19 mouse cellular contexts compared by ENCODE assay signal in genomic region chr5:120892243-120892660, GRCm38 (mm10).
DNase-seq lines count a peak whose midpoint lies in the region.
"Had no signal": no experiment of that assay in that cellular context is flagged by ENCODE, and none has a peak within 500 bp of the region (broad histone marks: within the 10 kb centered on the region; RNA-seq: fewer than 3 reads in every experiment).

No protein-coding gene starts in this region.

- peak; percentile 12 for DNase-seq in embryo, embryonic 10 days (ENCODE audit: low spot score)
- DNase-seq in embryo, embryonic 9.5 days (ENCODE audit: extremely low spot score), result no peak
- peak; percentile 78 for DNase-seq in heart, adult 11 months
- DNase-seq in heart, adult 9 months (ENCODE audit: low spot score in 2 of 2), result no peak
- peak; percentile 32 for DNase-seq in ES-CJ7 (ENCODE audit: low read depth, low spot score)
- DNase-seq in ZHBTc4 (ENCODE audit: low read depth, low spot score), result peak; percentile 65
- no peak for DNase-seq in retina, postnatal 1 day
- DNase-seq: adrenal gland, postnatal 10 days; adrenal gland, postnatal 36 days; cerebellum, adult 11 months; cerebellum, adult 2 months; cerebellum, adult 9-11 months; cerebellum, postnatal 25 days; forebrain, postnatal 0 days; gastrocnemius, adult 2 months; gastrocnemius, postnatal 14 days; heart, adult 2 months; heart, postnatal 10 days; heart, postnatal 36 days had no signal

Comparison
In these comparisons a context has a peak if more than half of its experiments do, and no peak if none do; other contexts are left out.
1. DNase-seq: peak in embryo, embryonic 10 days (single experiment), heart, adult 11 months (single experiment), ES-CJ7 (single experiment) and ZHBTc4 (single experiment); none in embryo, embryonic 9.5 days (single experiment), heart, adult 9 months (0 of 2) and retina, postnatal 1 day (single experiment).